Mouse (Mus musculus): ENCODE data around the gene Safb.

- TF ChIP-seq POLR2A (IDR thresholded peaks at IDR 0.05; ENCODE audit: insufficient read depth, low read depth, low read length): no peak
- no peak for TF ChIP-seq CTCF (IDR thresholded peaks at IDR 0.05; ENCODE audit: insufficient read depth, low read depth, low read length)
Measured at GRCm38 (mm10) chr17:56570287-56570686, 14.3 kb upstream of the Safb start.
